Mouse (Mus musculus): Measurements from ENCODE around the gene Ndufs8.

GRCm38 (mm10) chr19:3897557-3897956 is 15.0 kb downstream of the Ndufs8 start:
- no peak for TF ChIP-seq CTCF (conservative IDR thresholded peaks at IDR 0.05; ENCODE audit: low read length)
- no peak for TF ChIP-seq NANOG (IDR thresholded peaks at IDR 0.05; ENCODE audit: borderline replicate concordance, low read length)
- TF ChIP-seq POU5F1 (IDR thresholded peaks at IDR 0.05; ENCODE audit: borderline replicate concordance, low read length): no peak

All from E14TG2a.4 (cell line).